Mouse (Mus musculus) hindbrain, embryonic 12.5 days (tissue): ENCODE measurements around the gene Cntnap2. TPM values are rescaled to one million over a fixed set of nuclear protein-coding genes. Genes with fewer than 3 reads are reported as not detected.
"Not testable (repeated sequence)": the region's sequence is repeated elsewhere in the genome, so short reads cannot be mapped to it uniquely, and the experiment has no call there.

Source experiments
- ATAC-seq: fragments of 200-750 bp; cut with Nextera tagmentation; 2 replicates; pipeline ENCODE4 v1.8.0; 2017; ENCODE audit warnings: moderate TSS enrichment; ENCODE audit not compliant: low FRiP score
- H3K27ac ChIP-seq: fragments of 300-500 bp; sonication (generic); 2 replicates; pipeline ENCODE4 v1.5.1; 2016; ENCODE audit warnings: mild to moderate bottlenecking
- H3K27me3 ChIP-seq: fragments of 300-500 bp; sonication (generic); 2 replicates; pipeline ENCODE4 v1.6.1; 2016; ENCODE audit warnings: mild to moderate bottlenecking
- H3K36me3 ChIP-seq: fragments of 300-500 bp; sonication (generic); 2 replicates; pipeline ENCODE4 v1.6.1; 2016; ENCODE audit warnings: mild to moderate bottlenecking
- H3K4me1 ChIP-seq: fragments of 300-500 bp; sonication (generic); 2 replicates; pipeline ENCODE4 v1.6.1; 2016
- H3K4me2 ChIP-seq: fragments of 300-500 bp; sonication (generic); replicated peaks from 2 replicates; pipeline ENCODE4 v1.6.1; 2016; ENCODE audit warnings: mild to moderate bottlenecking
- H3K4me3 ChIP-seq: fragments of 300-500 bp; sonication (generic); 2 replicates; pipeline ENCODE4 v1.5.1; 2016; ENCODE audit warnings: mild to moderate bottlenecking
- H3K9ac ChIP-seq: fragments of 300-500 bp; sonication (generic); 2 replicates; pipeline ENCODE4 v1.6.1; 2016; ENCODE audit warnings: mild to moderate bottlenecking, moderate library complexity
- H3K9me3 ChIP-seq: fragments of 300-500 bp; sonication (generic); replicated peaks from 2 replicates; pipeline ENCODE4 v1.6.1; 2016; ENCODE audit warnings: mild to moderate bottlenecking
- WGBS: fragments of 180-500 bp; shearing (Covaris S2); methylation state at CpG from one replicate; pipeline ENCODE4 v1.1.7; 2016; 5-methylcytosine and 5-hydroxymethylcytosine counted together
- polyA plus RNA-seq: library from polyadenylated mRNA; unstranded; fragments of >200 nt; fragmentation: Nextera tagmentation; extraction: Ambion mirVana; gene quantifications from 2 replicates; pipeline ENCODE4 v1.2.1, GENCODE M21; 2016

The Cntnap2 gene
- polyA plus RNA-seq, 1 experiment from 2014 or later: 25.7 TPM

GRCm38 (mm10) chr6:47182756-47183155 lies 2123.6 kb downstream of the Cntnap2 start:
- H3K9ac ChIP-seq: no peak overlapping the region
- H3K27ac ChIP-seq: no peak overlapping the region
- H3K9me3 ChIP-seq: no peaks in the 10 kb centered on the region
- H3K4me2 ChIP-seq: no peak overlapping the region
- ATAC-seq: no peak
- H3K27me3 ChIP-seq: no peaks in the 10 kb centered on the region
- H3K4me1 ChIP-seq: no peaks in the 10 kb centered on the region
- no peak overlapping the region for H3K4me3 ChIP-seq
- WGBS: 76% methylated on average over 1 of the region's 1 CpGs
- H3K36me3 ChIP-seq: no peaks in the 10 kb centered on the region

GRCm38 (mm10) chr6:47183850-47184249 lies 2124.7 kb downstream of the Cntnap2 start:
- H3K36me3 ChIP-seq, H3K9me3 ChIP-seq, H3K27ac ChIP-seq, H3K4me2 ChIP-seq, ATAC-seq, H3K9ac ChIP-seq, H3K4me1 ChIP-seq, H3K27me3 ChIP-seq, H3K4me3 ChIP-seq: not testable (repeated sequence)

GRCm38 (mm10) chr6:47188193-47188592 lies 2129.0 kb downstream of the Cntnap2 start:
- no peak overlapping the region for H3K9ac ChIP-seq
- H3K4me1 ChIP-seq: no peaks in the 10 kb centered on the region
- H3K36me3 ChIP-seq: no peaks in the 10 kb centered on the region
- ATAC-seq: no peak
- H3K27ac ChIP-seq: no peak overlapping the region
- H3K9me3 ChIP-seq: no peaks in the 10 kb centered on the region
- H3K4me2 ChIP-seq: no peak overlapping the region
- H3K4me3 ChIP-seq: no peak overlapping the region
- H3K27me3 ChIP-seq: no peaks in the 10 kb centered on the region
- 68% methylated on average over 7 of the region's 7 CpGs for WGBS

- not testable (repeated sequence) for H3K4me2 ChIP-seq, H3K9ac ChIP-seq, ATAC-seq, H3K4me1 ChIP-seq, H3K4me3 ChIP-seq, H3K36me3 ChIP-seq, H3K9me3 ChIP-seq, H3K27ac ChIP-seq, H3K27me3 ChIP-seq
- 85% methylated on average over 6 of the region's 6 CpGs for WGBS
Measured at GRCm38 (mm10) chr6:47188596-47188995, 2129.4 kb downstream of the Cntnap2 start.

GRCm38 (mm10) chr6:47190282-47190681 lies 2131.1 kb downstream of the Cntnap2 start:
- no peaks in the 10 kb centered on the region for H3K36me3 ChIP-seq
- WGBS: 78% methylated on average over 7 of the region's 7 CpGs
- H3K4me2 ChIP-seq: no peak overlapping the region
- no peaks in the 10 kb centered on the region for H3K9me3 ChIP-seq
- no peaks in the 10 kb centered on the region for H3K4me1 ChIP-seq
- H3K27ac ChIP-seq: no peak overlapping the region
- H3K27me3 ChIP-seq: no peaks in the 10 kb centered on the region
- no peak overlapping the region for H3K4me3 ChIP-seq
- no peak for ATAC-seq
- no peak overlapping the region for H3K9ac ChIP-seq

- Histone ChIP-seq H3K4me3 (no peak overlapping the region), H3K9ac (no peak overlapping the region), H3K4me2 (no peak overlapping the region), H3K27ac (no peak overlapping the region), H3K27me3 (no peaks in the 10 kb centered on the region), H3K4me1 (no peaks in the 10 kb centered on the region), H3K9me3 (no peaks in the 10 kb centered on the region), H3K36me3 (no peaks in the 10 kb centered on the region)
- 25% methylated on average over 7 of the region's 7 CpGs for WGBS
- ATAC-seq: no peak
Measured at GRCm38 (mm10) chr6:47191277-47191800, 2132.2 kb downstream of the Cntnap2 start.

GRCm38 (mm10) chr6:47191940-47192339 lies 2132.8 kb downstream of the Cntnap2 start:
- Histone ChIP-seq H3K9me3 (no peaks in the 10 kb centered on the region), H3K27ac (no peak overlapping the region), H3K4me1 (no peaks in the 10 kb centered on the region), H3K4me3 (no peak overlapping the region), H3K36me3 (no peaks in the 10 kb centered on the region), H3K4me2 (no peak overlapping the region), H3K9ac (no peak overlapping the region), H3K27me3 (no peaks in the 10 kb centered on the region)
- 92% methylated on average over 10 of the region's 10 CpGs for WGBS
- ATAC-seq: no peak

GRCm38 (mm10) chr6:47192478-47192877 lies 2133.3 kb downstream of the Cntnap2 start:
- H3K9me3 ChIP-seq: no peaks in the 10 kb centered on the region
- H3K36me3 ChIP-seq: no peaks in the 10 kb centered on the region
- no peak overlapping the region for H3K9ac ChIP-seq
- H3K27me3 ChIP-seq: no peaks in the 10 kb centered on the region
- no peak overlapping the region for H3K4me2 ChIP-seq
- H3K4me3 ChIP-seq: no peak overlapping the region
- ATAC-seq: no peak
- H3K4me1 ChIP-seq: no peaks in the 10 kb centered on the region
- WGBS: 79% methylated on average over 9 of the region's 9 CpGs
- no peak overlapping the region for H3K27ac ChIP-seq

GRCm38 (mm10) chr6:47197570-47197969 lies 2138.4 kb downstream of the Cntnap2 start:
- no peaks in the 10 kb centered on the region for H3K27me3 ChIP-seq
- H3K9ac ChIP-seq: no peak overlapping the region
- no peak overlapping the region for H3K4me3 ChIP-seq
- no peak for ATAC-seq
- H3K9me3 ChIP-seq: no peaks in the 10 kb centered on the region
- H3K4me1 ChIP-seq: no peaks in the 10 kb centered on the region
- H3K4me2 ChIP-seq: no peak overlapping the region
- H3K36me3 ChIP-seq: no peaks in the 10 kb centered on the region
- 0 out of 2 replicates have a peak overlapping the region, but pooled peaks have one; percentile 7 for H3K27ac ChIP-seq

- Histone ChIP-seq H3K9me3 (no peaks in the 10 kb centered on the region), H3K27ac (no peak overlapping the region), H3K36me3 (no peaks in the 10 kb centered on the region), H3K4me1 (no peaks in the 10 kb centered on the region), H3K9ac (no peak overlapping the region), H3K4me2 (no peak overlapping the region), H3K4me3 (no peak overlapping the region), H3K27me3 (no peaks in the 10 kb centered on the region)
- ATAC-seq: no peak
Measured at GRCm38 (mm10) chr6:47200671-47201070, 2141.5 kb downstream of the Cntnap2 start.

- Histone ChIP-seq H3K4me1 (no peaks in the 10 kb centered on the region), H3K36me3 (no peaks in the 10 kb centered on the region), H3K4me2 (no peak overlapping the region), H3K27me3 (no peaks in the 10 kb centered on the region), H3K4me3 (no peak overlapping the region), H3K27ac (no peak overlapping the region), H3K9me3 (0 out of 2 replicates have a peak, but pooled peaks cover 4% of the 10 kb centered on the region), H3K9ac (no peak overlapping the region)
- 84% methylated on average over 1 of the region's 1 CpGs for WGBS
- no peak for ATAC-seq
Measured at GRCm38 (mm10) chr6:47208031-47208430, 2148.9 kb downstream of the Cntnap2 start.

GRCm38 (mm10) chr6:47214731-47215130 lies 2155.6 kb downstream of the Cntnap2 start:
- Histone ChIP-seq H3K4me1 (no peaks in the 10 kb centered on the region), H3K4me3 (no peak overlapping the region), H3K9me3 (0 out of 2 replicates have a peak, but pooled peaks cover 4% of the 10 kb centered on the region), H3K4me2 (no peak overlapping the region), H3K27ac (no peak overlapping the region), H3K9ac (no peak overlapping the region), H3K27me3 (no peaks in the 10 kb centered on the region), H3K36me3 (no peaks in the 10 kb centered on the region)
- no peak for ATAC-seq

- not testable (repeated sequence) for ATAC-seq, H3K9me3 ChIP-seq, H3K27me3 ChIP-seq, H3K4me2 ChIP-seq, H3K36me3 ChIP-seq, H3K4me3 ChIP-seq, H3K27ac ChIP-seq, H3K9ac ChIP-seq, H3K4me1 ChIP-seq
- 67% methylated on average over 1 of the region's 1 CpGs for WGBS
Measured at GRCm38 (mm10) chr6:47223578-47223977, 2164.4 kb downstream of the Cntnap2 start.
